Mouse (Mus musculus) thymus, postnatal 36 days (tissue): ENCODE results near the gene Rgl2.

Experiments used
- DNase-seq, 2 experiments: peaks; one replicate each; pipeline ENCODE4 v3.0.0; 2022; ENCODE audit warnings: mixed read lengths in 2 of 2

Gene Rgl2

GRCm38 (mm10) chr17:33925406-33926116 is 3.8 kb upstream of the Rgl2 start:
- peak in 1 of 2 experiments; percentile 19 for DNase-seq

GRCm38 (mm10) chr17:33926207-33926932 is 3.0 kb upstream of the Rgl2 start:
- DNase-seq: peak in 1 of 2 experiments; percentile 45

- peak in 1 of 2 experiments; percentile 7 for DNase-seq
These were observed 944 bp upstream of the Rgl2 start for GRCm38 (mm10) chr17:33928251-33928947.

- DNase-seq: peak; percentile 76 to 87
These were observed 1.2 kb downstream of the Rgl2 start for GRCm38 (mm10) chr17:33930280-33931158.

GRCm38 (mm10) chr17:33931159-33931866 is 2.0 kb downstream of the Rgl2 start:
- peak in 1 of 2 experiments; percentile 53 for DNase-seq

GRCm38 (mm10) chr17:33931947-33932346 is 2.6 kb downstream of the Rgl2 start:
- DNase-seq: peak in 1 of 2 experiments; percentile 20

- DNase-seq: peak in 1 of 2 experiments; percentile 22
These were observed 3.1 kb downstream of the Rgl2 start for GRCm38 (mm10) chr17:33932448-33932847.

- DNase-seq: peak in 1 of 2 experiments; percentile 9
These were observed 3.6 kb downstream of the Rgl2 start for GRCm38 (mm10) chr17:33932970-33933369.

GRCm38 (mm10) chr17:33935422-33936055 is 6.2 kb downstream of the Rgl2 start:
- DNase-seq: peak in 1 of 2 experiments; percentile 11

GRCm38 (mm10) chr17:33936993-33937392 is 7.7 kb downstream of the Rgl2 start:
- DNase-seq: peak in 1 of 2 experiments; percentile 16

GRCm38 (mm10) chr17:33938783-33939182 is 9.4 kb downstream of the Rgl2 start:
- no peak for DNase-seq

GRCm38 (mm10) chr17:33940206-33940805 is 11.0 kb downstream of the Rgl2 start, which contains the start of the genes Pfdn6 and Wdr46:
Pfdn6 (minus strand) TSS chr17:33940343.
Wdr46 (plus strand) TSS chr17:33940660.
- DNase-seq: peak; percentile 82 to 84

GRCm38 (mm10) chr17:33940981-33941380 is 11.6 kb downstream of the Rgl2 start:
- DNase-seq: peak in 1 of 2 experiments; percentile 52

- no peak for DNase-seq
These were observed 12.0 kb downstream of the Rgl2 start for GRCm38 (mm10) chr17:33941381-33941780.

- no peak for DNase-seq
These were observed 14.1 kb downstream of the Rgl2 start for GRCm38 (mm10) chr17:33943454-33943853.

- DNase-seq: peak; percentile 46 to 63
These were observed 18.2 kb downstream of the Rgl2 start for GRCm38 (mm10) chr17:33947430-33948089.

- peak in 1 of 2 experiments; percentile 44 for DNase-seq
These were observed 19.0 kb downstream of the Rgl2 start for GRCm38 (mm10) chr17:33948090-33948904.

- DNase-seq: peak in 1 of 2 experiments; percentile 16
These were observed 19.7 kb downstream of the Rgl2 start for GRCm38 (mm10) chr17:33948905-33949537.
